Mouse (Mus musculus) stomach, adult 2 months (tissue): ENCODE measurements around the gene Pcsk6. TPM values are rescaled to one million over a fixed set of nuclear protein-coding genes. Genes with fewer than 3 reads are reported as not detected.

Experiments
- polyA plus RNA-seq: library from polyadenylated mRNA; depleted of rRNA; stranded (reverse); fragments of >200 nt; gene quantifications from 2 replicates; pipeline ENCODE4 v1.2.3, GENCODE M21; 2012; rRNA removed

Pcsk6 gene
- polyA plus RNA-seq = 15.9 and 16.5 TPM in 2 replicates

GRCm38 (mm10) chr7:65861591-65862472, at the start of gene Pcsk6:
Gene Pcsk6 (plus strand): TSS chr7:65861734.

GRCm38 (mm10) chr7:66043552-66044459, 182.3 kb downstream of the Pcsk6 start, which contains the start of gene Gm45213:
Gene Gm45213 (plus strand): TSS chr7:66043602.

GRCm38 (mm10) chr7:66058703-66059102, 197.2 kb downstream of the Pcsk6 start, which contains the start of gene Snrpa1:
Gene Snrpa1 (plus strand): TSS chr7:66059003.

GRCm38 (mm10) chr7:66079364-66080230, 218.1 kb downstream of the Pcsk6 start, which contains the start of gene Selenos:
Gene Selenos (plus strand): TSS chr7:66079649.

Other genes with a start within 250 kb of the Pcsk6 start
- gene Tarsl2, start 216.8 kb upstream of the Pcsk6 start, polyA plus RNA-seq = 0.98 and 2.1 TPM in 2 replicates
- 48.4 and 63.2 TPM in 2 replicates for gene Tm2d3, start 170.6 kb upstream of the Pcsk6 start, polyA plus RNA-seq
- not detected in 2 replicates for gene Gm45213, start 181.9 kb downstream of the Pcsk6 start, polyA plus RNA-seq
- gene Snrpa1, start 197.3 kb downstream of the Pcsk6 start, polyA plus RNA-seq = 0.68 and 2.0 TPM in 2 replicates
- 83.2 and 115 TPM in 2 replicates for gene Selenos, start 217.9 kb downstream of the Pcsk6 start, polyA plus RNA-seq
- gene Chsy1, start 247.8 kb downstream of the Pcsk6 start, polyA plus RNA-seq = 0.66 and 1.1 TPM in 2 replicates